Mouse (Mus musculus): ENCODE measurements around the gene Mapre3. TPM values are rescaled to one million over a fixed set of nuclear protein-coding genes. Genes with fewer than 3 reads are reported as not detected.

Mapre3 gene
- total and polyA plus RNA-seq, 2 experiments from 2014 or later = 112 to 172 TPM

GRCm38 (mm10) chr5:30825821-30826220 is 11.4 kb downstream of the Mapre3 start:
- no peak overlapping the region for H3K4me3 ChIP-seq (ENCODE audit: low read depth, low read length)
- no peak overlapping the region for H3K4me2 ChIP-seq (ENCODE audit: low read depth, low read length, poor library complexity, severe bottlenecking)
- ATAC-seq (ENCODE audit: low FRiP score) (no peak), DNase-seq (ENCODE audit: low spot score) (no peak)
- 63% methylated on average over 6 of the region's 6 CpGs for WGBS
- TF ChIP-seq CTCF (IDR thresholded peaks at IDR 0.05) = no peak
- no peaks in the 10 kb centered on the region for H3K36me3 ChIP-seq (ENCODE audit: insufficient read depth, low read length)
- no peaks in the 10 kb centered on the region for H3K9me3 ChIP-seq (ENCODE audit: low read length)
- H3K27me3 ChIP-seq (ENCODE audit: insufficient read depth, low read length) = no peaks in the 10 kb centered on the region
- peaks cover 6% of the 10 kb centered on the region for H3K4me1 ChIP-seq (ENCODE audit: insufficient read depth, low read length)
- no peak overlapping the region for H3K27ac ChIP-seq (ENCODE audit: low read depth, low read length)
- H3K9ac ChIP-seq (replicated peaks; ENCODE audit: low read length, poor library complexity, severe bottlenecking) = no peak overlapping the region

- no peak for TF ChIP-seq CTCF (IDR thresholded peaks at IDR 0.05)
- H3K9ac ChIP-seq (replicated peaks; ENCODE audit: low read length, poor library complexity, severe bottlenecking) = no peak overlapping the region
- no peak overlapping the region for H3K4me2 ChIP-seq (ENCODE audit: low read depth, low read length, poor library complexity, severe bottlenecking)
- no peaks in the 10 kb centered on the region for H3K27me3 ChIP-seq (ENCODE audit: insufficient read depth, low read length)
- ATAC-seq (ENCODE audit: low FRiP score) (no peak), DNase-seq (ENCODE audit: low spot score) (no peak)
- H3K27ac ChIP-seq (ENCODE audit: low read depth, low read length) = no peak overlapping the region
- no peak overlapping the region for H3K4me3 ChIP-seq (ENCODE audit: low read depth, low read length)
- H3K36me3 ChIP-seq (ENCODE audit: insufficient read depth, low read length) = peaks cover 9% of the 10 kb centered on the region; the same call in 1 of the 2 replicates
- no peaks in the 10 kb centered on the region for H3K9me3 ChIP-seq (ENCODE audit: low read length)
- WGBS = 89% methylated on average over 3 of the region's 3 CpGs
- no peaks in the 10 kb centered on the region for H3K4me1 ChIP-seq (ENCODE audit: insufficient read depth, low read length)
Observed at GRCm38 (mm10) chr5:30833416-30833815, 19.0 kb downstream of the Mapre3 start.

- H3K36me3 ChIP-seq (ENCODE audit: insufficient read depth, low read length) = peaks cover 9% of the 10 kb centered on the region; the same call in 1 of the 2 replicates
- no peak overlapping the region for H3K9ac ChIP-seq (replicated peaks; ENCODE audit: low read length, poor library complexity, severe bottlenecking)
- DNase-seq (ENCODE audit: low spot score) (no peak), ATAC-seq (ENCODE audit: low FRiP score) (no peak)
- TF ChIP-seq CTCF (IDR thresholded peaks at IDR 0.05) = no peak
- no peaks in the 10 kb centered on the region for H3K9me3 ChIP-seq (ENCODE audit: low read length)
- 90% methylated on average over 2 of the region's 2 CpGs for WGBS
- H3K4me3 ChIP-seq (ENCODE audit: low read depth, low read length) = no peak overlapping the region
- no peaks in the 10 kb centered on the region for H3K4me1 ChIP-seq (ENCODE audit: insufficient read depth, low read length)
- H3K27ac ChIP-seq (ENCODE audit: low read depth, low read length) = no peak overlapping the region
- H3K27me3 ChIP-seq (ENCODE audit: insufficient read depth, low read length) = no peaks in the 10 kb centered on the region
- H3K4me2 ChIP-seq (ENCODE audit: low read depth, low read length, poor library complexity, severe bottlenecking) = no peak overlapping the region
Observed at GRCm38 (mm10) chr5:30839731-30840130, 25.3 kb downstream of the Mapre3 start.

- no peak for ATAC-seq (ENCODE audit: low FRiP score)
- no peak overlapping the region for H3K4me3 ChIP-seq (ENCODE audit: low read depth, low read length)
- H3K27me3 ChIP-seq (ENCODE audit: insufficient read depth, low read length) = no peaks in the 10 kb centered on the region
- H3K9ac ChIP-seq (replicated peaks; ENCODE audit: low read length, poor library complexity, severe bottlenecking) = no peak overlapping the region
- TF ChIP-seq CTCF (IDR thresholded peaks at IDR 0.05) = no peak
- H3K9me3 ChIP-seq (ENCODE audit: low read length) = no peaks in the 10 kb centered on the region
- DNase-seq (ENCODE audit: low spot score) = no peak
- no peaks in the 10 kb centered on the region for H3K4me1 ChIP-seq (ENCODE audit: insufficient read depth, low read length)
- no peak overlapping the region for H3K27ac ChIP-seq (ENCODE audit: low read depth, low read length)
- 68% methylated on average over 3 of the region's 3 CpGs for WGBS
- no peak overlapping the region for H3K4me2 ChIP-seq (ENCODE audit: low read depth, low read length, poor library complexity, severe bottlenecking)
- peaks cover 6% of the 10 kb centered on the region; the same call in 1 of the 2 replicates for H3K36me3 ChIP-seq (ENCODE audit: insufficient read depth, low read length)
Observed at GRCm38 (mm10) chr5:30841896-30842295, 27.5 kb downstream of the Mapre3 start.

GRCm38 (mm10) chr5:30849891-30850555 is 35.6 kb downstream of the Mapre3 start:
- no peak overlapping the region for H3K9ac ChIP-seq (replicated peaks; ENCODE audit: low read length, poor library complexity, severe bottlenecking)

GRCm38 (mm10) chr5:30850556-30850925 is 36.1 kb downstream of the Mapre3 start:
- ATAC-seq (ENCODE audit: low FRiP score) (no peak), DNase-seq (ENCODE audit: low spot score) (no peak)
- Histone ChIP-seq H3K9ac (replicated peaks; ENCODE audit: low read length, poor library complexity, severe bottlenecking) (no peak overlapping the region), H3K27ac (ENCODE audit: low read depth, low read length) (no peak overlapping the region), H3K4me2 (ENCODE audit: low read depth, low read length, poor library complexity, severe bottlenecking) (no peak overlapping the region), H3K9me3 (ENCODE audit: low read length) (no peaks in the 10 kb centered on the region), H3K4me1 (ENCODE audit: insufficient read depth, low read length) (no peaks in the 10 kb centered on the region), H3K27me3 (ENCODE audit: insufficient read depth, low read length) (no peaks in the 10 kb centered on the region), H3K36me3 (ENCODE audit: insufficient read depth, low read length) (0 out of 2 replicates have a peak, but pooled peaks cover 3% of the 10 kb centered on the region), H3K4me3 (ENCODE audit: low read depth, low read length) (no peak overlapping the region)
- 52% methylated on average over 2 of the region's 2 CpGs for WGBS
- no peak for TF ChIP-seq CTCF (IDR thresholded peaks at IDR 0.05)

More at GRCm38 (mm10) chr5:30849891-30850555, 35.6 kb downstream of the Mapre3 start:
- Histone ChIP-seq H3K36me3 (ENCODE audit: insufficient read depth, low read length) (no peaks in the 10 kb centered on the region), H3K4me2 (ENCODE audit: low read depth, low read length, poor library complexity, severe bottlenecking) (no peak overlapping the region), H3K27me3 (ENCODE audit: insufficient read depth, low read length) (no peaks in the 10 kb centered on the region), H3K9me3 (ENCODE audit: low read length) (no peaks in the 10 kb centered on the region), H3K27ac (ENCODE audit: low read depth, low read length) (no peak overlapping the region), H3K4me1 (ENCODE audit: insufficient read depth, low read length) (no peaks in the 10 kb centered on the region), H3K4me3 (ENCODE audit: low read depth, low read length) (no peak overlapping the region)
- DNase-seq (ENCODE audit: low spot score) (no peak), ATAC-seq (ENCODE audit: low FRiP score) (no peak)
- WGBS = 68% methylated on average over 6 of the region's 6 CpGs
- no peak for TF ChIP-seq CTCF (IDR thresholded peaks at IDR 0.05)
